Mouse (Mus musculus): ENCODE data around the gene Mob2. TPM values are rescaled to one million over a fixed set of nuclear protein-coding genes. Genes with fewer than 3 reads are reported as not detected.

Gene Mob2
- polyA plus RNA-seq, 1 experiment = 31.8 TPM

- 50% methylated on average over 6 of the region's 6 CpGs for WGBS
- Histone ChIP-seq H3K36me3 (ENCODE audit: control insufficient read depth, insufficient read depth, low read length) (no peaks in the 10 kb centered on the region; the same call in 1 of the 2 replicates), H3K27me3 (ENCODE audit: control insufficient read depth, insufficient read depth, low read length) (no peaks in the 10 kb centered on the region), H3K4me3 (ENCODE audit: low read depth, low read length) (peak overlapping the region; percentile 87), H3K27ac (ENCODE audit: insufficient read depth, low read depth, low read length) (no peak overlapping the region), H3K4me1 (ENCODE audit: control insufficient read depth, insufficient read depth, insufficient read length, low read length) (peaks cover 11% of the 10 kb centered on the region; the same call in 1 of the 2 replicates)
- TF ChIP-seq CTCF (IDR thresholded peaks at IDR 0.05; ENCODE audit: extremely low read depth, insufficient read length, insufficient replicate concordance, low read depth, low read length) = no peak
- TF ChIP-seq POLR2A (IDR thresholded peaks at IDR 0.05; ENCODE audit: low read depth, low read length) = no peak
These were observed 32.9 kb upstream of the Mob2 start for GRCm38 (mm10) chr7:142093696-142094240.

GRCm38 (mm10) chr7:142092991-142093390, 32.1 kb upstream of the Mob2 start:
- Histone ChIP-seq H3K4me3 (ENCODE audit: low read depth, low read length) (no peak overlapping the region), H3K27ac (ENCODE audit: insufficient read depth, low read depth, low read length) (no peak overlapping the region), H3K36me3 (ENCODE audit: control insufficient read depth, insufficient read depth, low read length) (peaks cover under 1% of the 10 kb centered on the region), H3K27me3 (ENCODE audit: control insufficient read depth, insufficient read depth, low read length) (no peaks in the 10 kb centered on the region), H3K4me1 (ENCODE audit: control insufficient read depth, insufficient read depth, insufficient read length, low read length) (peaks cover 11% of the 10 kb centered on the region; the same call in 1 of the 2 replicates)
- TF ChIP-seq POLR2A (IDR thresholded peaks at IDR 0.05; ENCODE audit: low read depth, low read length) = no peak
- TF ChIP-seq CTCF (IDR thresholded peaks at IDR 0.05; ENCODE audit: extremely low read depth, insufficient read length, insufficient replicate concordance, low read depth, low read length) = no peak
- WGBS = 73% methylated on average over 1 of the region's 1 CpGs

GRCm38 (mm10) chr7:142091848-142092247, 31.0 kb upstream of the Mob2 start:
- Histone ChIP-seq H3K27me3 (ENCODE audit: control insufficient read depth, insufficient read depth, low read length) (no peaks in the 10 kb centered on the region), H3K4me1 (ENCODE audit: control insufficient read depth, insufficient read depth, insufficient read length, low read length) (peaks cover 8% of the 10 kb centered on the region; the same call in 1 of the 2 replicates), H3K36me3 (ENCODE audit: control insufficient read depth, insufficient read depth, low read length) (peaks cover 6% of the 10 kb centered on the region), H3K4me3 (ENCODE audit: low read depth, low read length) (no peak overlapping the region), H3K27ac (ENCODE audit: insufficient read depth, low read depth, low read length) (no peak overlapping the region)
- WGBS = 42% methylated on average over 4 of the region's 4 CpGs
- no peak for TF ChIP-seq CTCF (IDR thresholded peaks at IDR 0.05; ENCODE audit: extremely low read depth, insufficient read length, insufficient replicate concordance, low read depth, low read length)
- TF ChIP-seq POLR2A (IDR thresholded peaks at IDR 0.05; ENCODE audit: low read depth, low read length) = no peak

GRCm38 (mm10) chr7:142089648-142090447, 29.0 kb upstream of the Mob2 start:
- Histone ChIP-seq H3K27ac (ENCODE audit: insufficient read depth, low read depth, low read length) (no peak overlapping the region), H3K4me3 (ENCODE audit: low read depth, low read length) (no peak overlapping the region), H3K27me3 (ENCODE audit: control insufficient read depth, insufficient read depth, low read length) (no peaks in the 10 kb centered on the region), H3K36me3 (ENCODE audit: control insufficient read depth, insufficient read depth, low read length) (peaks cover 8% of the 10 kb centered on the region), H3K4me1 (ENCODE audit: control insufficient read depth, insufficient read depth, insufficient read length, low read length) (peaks cover 9% of the 10 kb centered on the region)
- 72% methylated on average over 17 of the region's 17 CpGs for WGBS
- TF ChIP-seq CTCF (IDR thresholded peaks at IDR 0.05; ENCODE audit: extremely low read depth, insufficient read length, insufficient replicate concordance, low read depth, low read length) = no peak
- TF ChIP-seq POLR2A (IDR thresholded peaks at IDR 0.05; ENCODE audit: low read depth, low read length) = no peak

GRCm38 (mm10) chr7:142088886-142089285, 28.0 kb upstream of the Mob2 start:
- no peaks in the 10 kb centered on the region for H3K27me3 ChIP-seq (ENCODE audit: control insufficient read depth, insufficient read depth, low read length)
- 58% methylated on average over 5 of the region's 5 CpGs for WGBS
- no peak overlapping the region for H3K27ac ChIP-seq (ENCODE audit: insufficient read depth, low read depth, low read length)
- H3K4me3 ChIP-seq (ENCODE audit: low read depth, low read length) = no peak overlapping the region
- TF ChIP-seq POLR2A (IDR thresholded peaks at IDR 0.05; ENCODE audit: low read depth, low read length) = no peak
- no peak for TF ChIP-seq CTCF (IDR thresholded peaks at IDR 0.05; ENCODE audit: extremely low read depth, insufficient read length, insufficient replicate concordance, low read depth, low read length)
- H3K4me1 ChIP-seq (ENCODE audit: control insufficient read depth, insufficient read depth, insufficient read length, low read length) = peaks cover 13% of the 10 kb centered on the region
- peaks cover 11% of the 10 kb centered on the region for H3K36me3 ChIP-seq (ENCODE audit: control insufficient read depth, insufficient read depth, low read length)

- H3K4me1 ChIP-seq (ENCODE audit: control insufficient read depth, insufficient read depth, insufficient read length, low read length) = peaks cover 13% of the 10 kb centered on the region
- TF ChIP-seq CTCF (IDR thresholded peaks at IDR 0.05; ENCODE audit: extremely low read depth, insufficient read length, insufficient replicate concordance, low read depth, low read length) (no peak), POLR2A (IDR thresholded peaks at IDR 0.05; ENCODE audit: low read depth, low read length) (no peak)
- no peak overlapping the region for H3K4me3 ChIP-seq (ENCODE audit: low read depth, low read length)
- 97% methylated on average over 1 of the region's 1 CpGs for WGBS
- no peaks in the 10 kb centered on the region for H3K27me3 ChIP-seq (ENCODE audit: control insufficient read depth, insufficient read depth, low read length)
- no peak overlapping the region for H3K27ac ChIP-seq (ENCODE audit: insufficient read depth, low read depth, low read length)
- H3K36me3 ChIP-seq (ENCODE audit: control insufficient read depth, insufficient read depth, low read length) = peaks cover 26% of the 10 kb centered on the region
These were observed 26.3 kb upstream of the Mob2 start for GRCm38 (mm10) chr7:142087069-142087652.
